Mouse (Mus musculus) MEL (cell line): ENCODE data around the gene Wdfy1. TPM values are rescaled to one million over a fixed set of nuclear protein-coding genes. Genes with fewer than 3 reads are reported as not detected.

ENCODE experiments used
- DNase-seq: peaks from one replicate; pipeline ENCODE4 v3.0.0; 2011; ENCODE audit warnings: low read depth, low spot score
- H3K27ac ChIP-seq: 2 replicates; pipeline ENCODE4 v1.5.1; 2012; ENCODE audit warnings: low read depth, mild to moderate bottlenecking, control low read depth, low read length, moderate library complexity; ENCODE audit not compliant: control insufficient read depth
- H3K27me3 ChIP-seq, 2 experiments: fragments of 150-350 bp in 1 of 2; sonication (generic) in 1 of 2; 2 replicates each; pipeline ENCODE4 v1.6.1; 2012; ENCODE audit warnings: low read length in 2 of 2, mild to moderate bottlenecking in 2 of 2, improper control_type of control experiment in 1 of 2, moderate library complexity in 1 of 2; ENCODE audit not compliant: insufficient read depth in 2 of 2, control insufficient read depth in 1 of 2
- H3K36me3 ChIP-seq, 2 experiments: 2 replicates each; pipeline ENCODE4 v1.6.1; 2012 to 2014; ENCODE audit warnings: low read length in 2 of 2, improper control_type of control experiment in 1 of 2, inconsistent platforms in 1 of 2, mild to moderate bottlenecking in 1 of 2; ENCODE audit not compliant: insufficient read depth in 2 of 2, control insufficient read depth in 1 of 2
- H3K4me1 ChIP-seq, 2 experiments: fragments of 150-350 bp in 1 of 2; sonication (generic) in 1 of 2; 2 replicates each; pipeline ENCODE4 v1.6.1; 2012; ENCODE audit warnings: low read length in 2 of 2, improper control_type of control experiment in 1 of 2, mild to moderate bottlenecking in 1 of 2; ENCODE audit not compliant: insufficient read depth in 2 of 2, control insufficient read depth in 1 of 2
- H3K4me3 ChIP-seq, 2 experiments: fragments of 150-350 bp in 1 of 2; sonication (generic) in 1 of 2; 2 replicates each; pipeline ENCODE4 v1.5.1; 2012; ENCODE audit warnings: low read depth in 2 of 2, low read length in 2 of 2, mild to moderate bottlenecking in 2 of 2, moderate library complexity in 2 of 2, control low read depth in 1 of 2, improper control_type of control experiment in 1 of 2; ENCODE audit not compliant: control insufficient read depth in 1 of 2, insufficient read depth in 1 of 2
- H3K79me2 ChIP-seq: 2 replicates; pipeline ENCODE4 v1.6.1; 2012; ENCODE audit warnings: mild to moderate bottlenecking, low read length, moderate library complexity; ENCODE audit not compliant: control insufficient read depth, poor library complexity, insufficient read depth
- H3K9ac ChIP-seq: 2 replicates; pipeline ENCODE4 v1.6.1; 2012; ENCODE audit warnings: low read depth, mild to moderate bottlenecking, control low read depth, low read length, moderate library complexity; ENCODE audit not compliant: control insufficient read depth, poor library complexity, severe bottlenecking
- H3K9me3 ChIP-seq: fragments of 150-350 bp; sonication (generic); replicated peaks from 2 replicates; pipeline ENCODE4 v1.6.1; 2012; ENCODE audit warnings: mild to moderate bottlenecking, low read length, improper control_type of control experiment, moderate library complexity; ENCODE audit not compliant: insufficient read depth
- BHLHE40 ChIP-seq: IDR thresholded peaks from 2 replicates; pipeline ENCODE4 v1.6.1; 2012; ENCODE audit warnings: low read depth, mild to moderate bottlenecking, inconsistent platforms, low read length, improper control_type of control experiment, borderline replicate concordance
- CTCF ChIP-seq, 3 experiments: IDR thresholded peaks in 2 of 3; conservative IDR thresholded peaks in 1 of 3; 2 replicates each; pipeline ENCODE4 v1.5.1; 2011 to 2012; ENCODE audit warnings: low read length in 3 of 3, low read depth in 2 of 3, mild to moderate bottlenecking in 2 of 3, improper control_type of control experiment in 1 of 3, inconsistent platforms in 1 of 3, mixed read lengths in 1 of 3, moderate library complexity in 1 of 3; ENCODE audit not compliant: control insufficient read depth in 1 of 3, insufficient read depth in 1 of 3, poor library complexity in 1 of 3, severe bottlenecking in 1 of 3
- E2F4 ChIP-seq: IDR thresholded peaks from 2 replicates; pipeline ENCODE4 v1.6.1; 2011; ENCODE audit warnings: low read depth, low read length, improper control_type of control experiment, borderline replicate concordance
- ELF1 ChIP-seq: IDR thresholded peaks from 2 replicates; pipeline ENCODE4 v1.6.1; 2014; ENCODE audit warnings: low read depth, mild to moderate bottlenecking, inconsistent platforms, low read length, improper control_type of control experiment, moderate library complexity
- KAT2A ChIP-seq: conservative IDR thresholded peaks from 2 replicates; pipeline ENCODE4 v1.6.1; 2012; ENCODE audit warnings: low read depth, low read length, improper control_type of control experiment, inconsistent platforms
- MAFK ChIP-seq: IDR thresholded peaks from 2 replicates; pipeline ENCODE4 v1.6.1; 2011; ENCODE audit warnings: low read depth, mild to moderate bottlenecking, low read length, improper control_type of control experiment, borderline replicate concordance
- MAX ChIP-seq: IDR thresholded peaks from 2 replicates; pipeline ENCODE4 v1.6.1; 2011; ENCODE audit warnings: low read length, improper control_type of control experiment
- MAZ ChIP-seq: IDR thresholded peaks from 2 replicates; pipeline ENCODE4 v1.6.1; 2012; ENCODE audit warnings: low read depth, mild to moderate bottlenecking, inconsistent platforms, low read length, improper control_type of control experiment
- MXI1 ChIP-seq: IDR thresholded peaks from 2 replicates; pipeline ENCODE4 v1.6.1; 2011; ENCODE audit warnings: mild to moderate bottlenecking, low read depth, low read length, improper control_type of control experiment
- NELFE ChIP-seq: IDR thresholded peaks from 2 replicates; pipeline ENCODE4 v1.6.1; 2011; ENCODE audit warnings: low read depth, low read length, improper control_type of control experiment
- NRF1 ChIP-seq: IDR thresholded peaks from 2 replicates; pipeline ENCODE4 v1.6.1; 2014; ENCODE audit warnings: low read depth, mild to moderate bottlenecking, inconsistent platforms, low read length, improper control_type of control experiment, moderate library complexity; ENCODE audit not compliant: poor library complexity, insufficient read depth, severe bottlenecking
- POLR2AphosphoS5 ChIP-seq: IDR thresholded peaks from 2 replicates; pipeline ENCODE4 v1.6.1; 2012; ENCODE audit warnings: low read depth, borderline replicate concordance, mild to moderate bottlenecking, inconsistent platforms, low read length, moderate library complexity, mixed read lengths
- RAD21 ChIP-seq: IDR thresholded peaks from 2 replicates; pipeline ENCODE4 v1.6.1; 2011; ENCODE audit warnings: mild to moderate bottlenecking, low read depth, low read length, improper control_type of control experiment
- SIN3A ChIP-seq: IDR thresholded peaks from 2 replicates; pipeline ENCODE4 v1.6.1; 2012; ENCODE audit warnings: low read length, improper control_type of control experiment, inconsistent platforms
- SMC3 ChIP-seq: IDR thresholded peaks from 2 replicates; pipeline ENCODE4 v1.6.1; 2011; ENCODE audit warnings: low read depth, low read length, improper control_type of control experiment
- TCF12 ChIP-seq: IDR thresholded peaks from 2 replicates; pipeline ENCODE4 v1.6.1; 2014; ENCODE audit warnings: low read depth, mild to moderate bottlenecking, inconsistent platforms, low read length, improper control_type of control experiment, moderate library complexity
- UBTF ChIP-seq: IDR thresholded peaks from 2 replicates; pipeline ENCODE4 v1.6.1; 2012; ENCODE audit warnings: low read depth, mild to moderate bottlenecking, inconsistent platforms, low read length, improper control_type of control experiment, moderate library complexity, borderline replicate concordance; ENCODE audit not compliant: insufficient read depth
- USF2 ChIP-seq, 2 experiments: IDR thresholded peaks; 2 replicates each; pipeline ENCODE4 v1.6.1; 2011 to 2012; ENCODE audit warnings: improper control_type of control experiment in 2 of 2, low read length in 2 of 2, borderline replicate concordance in 1 of 2, inconsistent platforms in 1 of 2, low read depth in 1 of 2, mild to moderate bottlenecking in 1 of 2; ENCODE audit not compliant: insufficient read depth in 1 of 2
- ZC3H11A ChIP-seq: IDR thresholded peaks from 2 replicates; pipeline ENCODE4 v1.6.1; 2012; ENCODE audit warnings: low read depth, mild to moderate bottlenecking, inconsistent platforms, low read length, improper control_type of control experiment
- ZKSCAN1 ChIP-seq: IDR thresholded peaks from 2 replicates; pipeline ENCODE4 v1.6.1; 2012; ENCODE audit warnings: low read depth, mild to moderate bottlenecking, inconsistent platforms, low read length, improper control_type of control experiment, moderate library complexity
- ZMIZ1 ChIP-seq: IDR thresholded peaks from 2 replicates; pipeline ENCODE4 v1.6.1; 2012; ENCODE audit warnings: low read depth, mild to moderate bottlenecking, inconsistent platforms, low read length, improper control_type of control experiment, moderate library complexity
- ZNF384 ChIP-seq: IDR thresholded peaks from 2 replicates; pipeline ENCODE4 v1.6.1; 2012; ENCODE audit warnings: low read depth, mild to moderate bottlenecking, inconsistent platforms, low read length, improper control_type of control experiment
- polyA plus RNA-seq, 2 experiments: library from polyadenylated mRNA; stranded (reverse) in 1 of 2; unstranded in 1 of 2; fragments of >175 nt in 1 of 2; fragments of >200 nt in 1 of 2; gene quantifications; 2 replicates each; pipeline versions ENCODE4 v1.2.1 to v1.2.4; 2012; ENCODE audit warnings: low replicate concordance in 2 of 2, low read depth in 1 of 2; ENCODE audit not compliant: insufficient read length in 2 of 2, insufficient read depth in 1 of 2, missing spikeins in 1 of 2
- total RNA-seq: library from RNA; depleted of rRNA; stranded (reverse); fragments of 300-350 nt; gene quantifications from 2 replicates; pipeline ENCODE4 v1.2.3, GENCODE M21; 2012

Wdfy1 gene
- total and polyA plus RNA-seq, 3 experiments = 17.6 to 25.0 TPM; not detected in 1

GRCm38 (mm10) chr1:79741002-79741401, 34.9 kb downstream of the Wdfy1 start:
- no peaks in the 10 kb centered on the region for H3K36me3 ChIP-seq
- TF ChIP-seq ZNF384 = 0 out of 2 replicates have a peak, but pooled peaks have one; percentile 7
- TF ChIP-seq SIN3A = no peak
- TF ChIP-seq BHLHE40 = no peak
- no peak for TF ChIP-seq MXI1
- no peak overlapping the region for H3K4me3 ChIP-seq

GRCm38 (mm10) chr1:79739726-79740125, 36.2 kb downstream of the Wdfy1 start:
- no peak overlapping the region for H3K9ac ChIP-seq
- H3K4me3 ChIP-seq = no peak overlapping the region
- no peaks in the 10 kb centered on the region for H3K4me1 ChIP-seq
- no peaks in the 10 kb centered on the region for H3K36me3 ChIP-seq
- no peaks in the 10 kb centered on the region for H3K27me3 ChIP-seq
- no peaks in the 10 kb centered on the region for H3K79me2 ChIP-seq
- DNase-seq = no peak
- no peak for TF ChIP-seq NELFE
- no peak for TF ChIP-seq ZMIZ1
- TF ChIP-seq MAFK = no peak
- TF ChIP-seq MAZ = no peak
- no peak for TF ChIP-seq BHLHE40
- no peak for TF ChIP-seq RAD21
- no peaks in the 10 kb centered on the region for H3K9me3 ChIP-seq
- H3K27ac ChIP-seq = no peak overlapping the region

More at GRCm38 (mm10) chr1:79741002-79741401, 34.9 kb downstream of the Wdfy1 start:
- no peaks in the 10 kb centered on the region for H3K4me1 ChIP-seq
- no peak for DNase-seq
- H3K27ac ChIP-seq = no peak overlapping the region
- no peaks in the 10 kb centered on the region for H3K27me3 ChIP-seq
- no peak overlapping the region for H3K9ac ChIP-seq
- no peaks in the 10 kb centered on the region for H3K79me2 ChIP-seq
- H3K9me3 ChIP-seq = no peaks in the 10 kb centered on the region

- no peak overlapping the region for H3K9ac ChIP-seq
- no peak for DNase-seq
- no peak overlapping the region for H3K27ac ChIP-seq
- no peaks in the 10 kb centered on the region for H3K27me3 ChIP-seq
- TF ChIP-seq ZNF384 (no peak), ZC3H11A (no peak), KAT2A (no peak), NELFE (no peak), MXI1 (no peak), POLR2AphosphoS5 (no peak), UBTF (no peak), ELF1 (no peak), ZKSCAN1 (no peak), USF2 (IDR thresholded peaks at IDR 0.05; ENCODE audit: borderline replicate concordance in 1 of 2, insufficient read depth in 1 of 2, low read depth in 1 of 2, low read length in 2 of 2) (no peak), TCF12 (no peak), E2F4 (no peak), NRF1 (no peak), SMC3 (no peak), RAD21 (no peak), CTCF (IDR thresholded peaks at IDR 0.05 in 2 of 3, conservative IDR thresholded peaks at IDR 0.05 in 1 of 3; ENCODE audit: control insufficient read depth in 1 of 3, insufficient read depth in 1 of 3, low read depth in 2 of 3, low read length in 3 of 3, poor library complexity in 1 of 3, severe bottlenecking in 1 of 3) (no peak), MAX (no peak)
- H3K9me3 ChIP-seq = no peaks in the 10 kb centered on the region
- no peak overlapping the region for H3K4me3 ChIP-seq
- no peaks in the 10 kb centered on the region for H3K36me3 ChIP-seq
- H3K79me2 ChIP-seq = no peaks in the 10 kb centered on the region
- no peaks in the 10 kb centered on the region for H3K4me1 ChIP-seq
These were observed 39.5 kb downstream of the Wdfy1 start for GRCm38 (mm10) chr1:79736408-79736807.
